Mouse (Mus musculus): ENCODE data around the gene Asic2. TPM values are rescaled to one million over a fixed set of nuclear protein-coding genes. Genes with fewer than 3 reads are reported as not detected.

The Asic2 gene
- polyA plus RNA-seq, 1 experiment from 2014 or later = 0.28 TPM

DNA sequence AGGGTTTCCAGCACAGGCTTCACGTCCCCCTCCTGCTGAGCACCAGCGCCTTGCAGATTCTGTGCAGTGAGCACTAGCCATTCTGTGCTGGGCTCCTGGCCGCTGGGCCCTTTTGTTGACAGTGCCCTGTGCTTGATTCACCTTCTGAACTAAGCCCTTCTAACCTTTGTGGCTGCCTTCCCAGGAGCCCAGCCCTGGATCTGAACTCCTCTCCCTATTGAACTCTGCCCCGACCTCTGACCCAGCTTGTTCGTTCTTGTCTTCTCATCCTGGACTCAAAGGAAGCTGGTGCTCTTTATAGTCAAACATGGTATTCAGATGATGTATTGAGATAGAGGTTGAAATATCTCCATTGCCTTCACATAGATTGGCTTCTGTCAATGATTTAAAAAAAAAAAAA is 1120.1 kb downstream of the Asic2 start:
- DNase-seq = no peak
- H3K9ac ChIP-seq = no peak overlapping the region
- no peak for ATAC-seq (ENCODE audit: insufficient read depth)
- 48% methylated on average over 5 of the region's 5 CpGs for WGBS
- no peak overlapping the region for H3K27ac ChIP-seq (ENCODE audit: low read depth)
- no peaks in the 10 kb centered on the region for H3K36me3 ChIP-seq (ENCODE audit: insufficient read depth)
- H3K9me3 ChIP-seq (ENCODE audit: low read depth, low read length) = no peaks in the 10 kb centered on the region
- no peaks in the 10 kb centered on the region for H3K27me3 ChIP-seq (ENCODE audit: insufficient read depth, low read length)
- H3K4me1 ChIP-seq (ENCODE audit: insufficient read depth) = no peaks in the 10 kb centered on the region
- H3K4me2 ChIP-seq = no peak overlapping the region
- no peak for TF ChIP-seq CTCF (IDR thresholded peaks at IDR 0.05; ENCODE audit: low read depth)
- H3K4me3 ChIP-seq (ENCODE audit: low read depth, low read length) = no peak overlapping the region

DNA sequence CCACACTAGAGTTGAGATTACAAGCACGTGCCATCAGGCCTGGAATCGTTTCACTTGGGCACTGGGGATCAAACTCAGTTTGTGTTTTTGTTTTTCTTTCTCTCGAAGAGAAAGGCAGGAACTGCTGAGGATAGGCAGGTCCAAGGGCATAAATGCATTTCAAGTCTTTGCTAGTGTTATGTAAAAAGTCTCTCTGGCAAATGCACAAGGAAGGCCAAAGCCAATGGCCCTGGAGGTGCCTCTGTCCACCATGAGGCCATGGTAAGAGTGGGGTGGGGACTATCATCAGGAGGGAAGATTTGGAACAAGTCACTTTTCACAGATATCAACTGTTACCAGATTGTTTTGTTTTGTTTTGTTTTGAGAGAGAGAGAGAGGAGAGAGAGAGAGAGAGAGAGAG is 1122.1 kb downstream of the Asic2 start:
- H3K4me1 ChIP-seq (ENCODE audit: insufficient read depth) = no peaks in the 10 kb centered on the region
- no peaks in the 10 kb centered on the region for H3K27me3 ChIP-seq (ENCODE audit: insufficient read depth, low read length)
- peak; percentile 57 for DNase-seq
- H3K36me3 ChIP-seq (ENCODE audit: insufficient read depth) = no peaks in the 10 kb centered on the region
- no peaks in the 10 kb centered on the region for H3K9me3 ChIP-seq (ENCODE audit: low read depth, low read length)
- peak; percentile 47; the same call in 1 of the 2 replicates for ATAC-seq (ENCODE audit: insufficient read depth)
- no peak overlapping the region for H3K4me2 ChIP-seq
- TF ChIP-seq CTCF (IDR thresholded peaks at IDR 0.05; ENCODE audit: low read depth) = no peak
- H3K9ac ChIP-seq = no peak overlapping the region
- H3K4me3 ChIP-seq (ENCODE audit: low read depth, low read length) = no peak overlapping the region
- WGBS = 18% methylated on average over 3 of the region's 3 CpGs
- peak overlapping the region; percentile 54 for H3K27ac ChIP-seq (ENCODE audit: low read depth)

DNA sequence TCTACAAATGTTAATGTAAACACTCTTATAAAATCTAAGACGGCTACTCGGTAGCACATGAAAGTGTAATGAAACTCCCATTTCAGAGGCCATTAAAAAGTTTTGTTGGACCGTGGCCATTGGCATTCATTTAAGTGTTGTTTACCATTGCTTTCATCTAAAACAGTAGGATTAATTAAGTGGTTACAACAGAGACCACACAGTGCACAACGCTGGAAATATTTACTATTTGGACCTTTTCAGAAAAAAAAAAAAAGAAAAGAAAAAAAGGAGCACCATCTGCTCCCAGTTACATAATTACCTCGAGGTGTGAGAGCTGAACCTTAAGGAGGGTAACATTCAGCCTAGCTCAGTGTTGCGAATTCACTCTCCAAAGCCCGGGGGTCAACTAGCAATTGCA is 1122.8 kb downstream of the Asic2 start:
- Histone ChIP-seq H3K36me3 (ENCODE audit: insufficient read depth) (no peaks in the 10 kb centered on the region), H3K27me3 (ENCODE audit: insufficient read depth, low read length) (no peaks in the 10 kb centered on the region), H3K9me3 (ENCODE audit: low read depth, low read length) (no peaks in the 10 kb centered on the region), H3K4me3 (ENCODE audit: low read depth, low read length) (no peak overlapping the region), H3K4me2 (no peak overlapping the region), H3K4me1 (ENCODE audit: insufficient read depth) (no peaks in the 10 kb centered on the region), H3K9ac (no peak overlapping the region), H3K27ac (ENCODE audit: low read depth) (no peak overlapping the region)
- peak; percentile 89 for ATAC-seq (ENCODE audit: insufficient read depth)
- peak; percentile 97 for DNase-seq
- no peak for TF ChIP-seq CTCF (IDR thresholded peaks at IDR 0.05; ENCODE audit: low read depth)
- 26% methylated on average over 7 of the region's 7 CpGs for WGBS

GRCm38 (mm10) chr11:80843435-80843834 is 1124.8 kb downstream of the Asic2 start:
- no peak overlapping the region for H3K4me3 ChIP-seq (ENCODE audit: low read depth, low read length)
- no peaks in the 10 kb centered on the region for H3K36me3 ChIP-seq (ENCODE audit: insufficient read depth)
- no peaks in the 10 kb centered on the region for H3K27me3 ChIP-seq (ENCODE audit: insufficient read depth, low read length)
- no peak overlapping the region for H3K9ac ChIP-seq
- H3K9me3 ChIP-seq (ENCODE audit: low read depth, low read length) = no peaks in the 10 kb centered on the region
- WGBS = 46% methylated on average over 2 of the region's 2 CpGs
- TF ChIP-seq CTCF (IDR thresholded peaks at IDR 0.05; ENCODE audit: low read depth) = no peak
- H3K4me1 ChIP-seq (ENCODE audit: insufficient read depth) = no peaks in the 10 kb centered on the region
- no peak overlapping the region for H3K27ac ChIP-seq (ENCODE audit: low read depth)
- H3K4me2 ChIP-seq = no peak overlapping the region
- ATAC-seq (ENCODE audit: insufficient read depth) (no peak), DNase-seq (no peak)

- 55% methylated on average over 1 of the region's 1 CpGs for WGBS
- Histone ChIP-seq H3K4me1 (ENCODE audit: insufficient read depth) (no peaks in the 10 kb centered on the region), H3K9me3 (ENCODE audit: low read depth, low read length) (no peaks in the 10 kb centered on the region), H3K9ac (no peak overlapping the region), H3K4me2 (no peak overlapping the region), H3K4me3 (ENCODE audit: low read depth, low read length) (no peak overlapping the region), H3K27me3 (ENCODE audit: insufficient read depth, low read length) (no peaks in the 10 kb centered on the region), H3K36me3 (ENCODE audit: insufficient read depth) (no peaks in the 10 kb centered on the region), H3K27ac (ENCODE audit: low read depth) (no peak overlapping the region)
- no peak for DNase-seq
- no peak for ATAC-seq (ENCODE audit: insufficient read depth)
- peak; percentile 27; the same call in 1 of the 2 replicates for TF ChIP-seq CTCF (IDR thresholded peaks at IDR 0.05; ENCODE audit: low read depth)
These were observed 1129.5 kb downstream of the Asic2 start for GRCm38 (mm10) chr11:80838724-80839123.

GRCm38 (mm10) chr11:80835841-80836240 is 1132.4 kb downstream of the Asic2 start:
- no peak overlapping the region for H3K4me3 ChIP-seq (ENCODE audit: low read depth, low read length)
- TF ChIP-seq CTCF (IDR thresholded peaks at IDR 0.05; ENCODE audit: low read depth) = no peak
- no peak for DNase-seq
- H3K27me3 ChIP-seq (ENCODE audit: insufficient read depth, low read length) = no peaks in the 10 kb centered on the region
- H3K27ac ChIP-seq (ENCODE audit: low read depth) = no peak overlapping the region
- no peaks in the 10 kb centered on the region for H3K9me3 ChIP-seq (ENCODE audit: low read depth, low read length)
- H3K4me2 ChIP-seq = no peak overlapping the region
- H3K36me3 ChIP-seq (ENCODE audit: insufficient read depth) = no peaks in the 10 kb centered on the region
- no peak overlapping the region for H3K9ac ChIP-seq
- ATAC-seq (ENCODE audit: insufficient read depth) = no peak
- no peaks in the 10 kb centered on the region for H3K4me1 ChIP-seq (ENCODE audit: insufficient read depth)
- WGBS = 52% methylated on average over 4 of the region's 4 CpGs

- WGBS = 63% methylated on average over 2 of the region's 2 CpGs
- Histone ChIP-seq H3K36me3 (ENCODE audit: insufficient read depth) (no peaks in the 10 kb centered on the region), H3K9ac (no peak overlapping the region), H3K4me3 (ENCODE audit: low read depth, low read length) (no peak overlapping the region), H3K27ac (ENCODE audit: low read depth) (no peak overlapping the region), H3K27me3 (ENCODE audit: insufficient read depth, low read length) (no peaks in the 10 kb centered on the region), H3K4me1 (ENCODE audit: insufficient read depth) (no peaks in the 10 kb centered on the region), H3K9me3 (ENCODE audit: low read depth, low read length) (no peaks in the 10 kb centered on the region), H3K4me2 (no peak overlapping the region)
- no peak for TF ChIP-seq CTCF (IDR thresholded peaks at IDR 0.05; ENCODE audit: low read depth)
- DNase-seq (no peak), ATAC-seq (ENCODE audit: insufficient read depth) (no peak)
These were observed 1132.9 kb downstream of the Asic2 start for GRCm38 (mm10) chr11:80835395-80835794.

Other genes starting within 250 kb of the Asic2 start
- not detected in 2 replicates for gene 5530401A14Rik, start 107.8 kb downstream of the Asic2 start, polyA plus RNA-seq (2014; fragmentation: Nextera tagmentation; extraction: Ambion mirVana)
- gene Ccl2, start 67.1 kb upstream of the Asic2 start, polyA plus RNA-seq (2014; fragmentation: Nextera tagmentation; extraction: Ambion mirVana) = 35.2 and 36.9 TPM in 2 replicates
- gene Gm17268, start 70.1 kb upstream of the Asic2 start, polyA plus RNA-seq (2014; fragmentation: Nextera tagmentation; extraction: Ambion mirVana) = not detected in 2 replicates
- 11.6 and 13.4 TPM in 2 replicates for gene Ccl7, start 77.3 kb upstream of the Asic2 start, polyA plus RNA-seq (2014; fragmentation: Nextera tagmentation; extraction: Ambion mirVana)
- 52.3 and 57.3 TPM in 2 replicates for gene Ccl11, start 89.4 kb upstream of the Asic2 start, polyA plus RNA-seq (2014; fragmentation: Nextera tagmentation; extraction: Ambion mirVana)
- gene Ccl12, start 133.4 kb upstream of the Asic2 start, polyA plus RNA-seq (2014; fragmentation: Nextera tagmentation; extraction: Ambion mirVana) = 2.9 and 5.3 TPM in 2 replicates
- gene Ccl8, start 146.7 kb upstream of the Asic2 start, polyA plus RNA-seq (2014; fragmentation: Nextera tagmentation; extraction: Ambion mirVana) = not detected in 2 replicates